Mouse (Mus musculus): ENCODE data around the gene Zfyve1. TPM values are rescaled to one million over a fixed set of nuclear protein-coding genes. Genes with fewer than 3 reads are reported as not detected.
"Not testable (repeated sequence)": the region's sequence is repeated elsewhere in the genome, so short reads cannot be mapped to it uniquely, and the experiment has no call there.

Zfyve1 gene
- polyA plus RNA-seq, 1 experiment from 2014 or later, result 27.0 TPM

DNA sequence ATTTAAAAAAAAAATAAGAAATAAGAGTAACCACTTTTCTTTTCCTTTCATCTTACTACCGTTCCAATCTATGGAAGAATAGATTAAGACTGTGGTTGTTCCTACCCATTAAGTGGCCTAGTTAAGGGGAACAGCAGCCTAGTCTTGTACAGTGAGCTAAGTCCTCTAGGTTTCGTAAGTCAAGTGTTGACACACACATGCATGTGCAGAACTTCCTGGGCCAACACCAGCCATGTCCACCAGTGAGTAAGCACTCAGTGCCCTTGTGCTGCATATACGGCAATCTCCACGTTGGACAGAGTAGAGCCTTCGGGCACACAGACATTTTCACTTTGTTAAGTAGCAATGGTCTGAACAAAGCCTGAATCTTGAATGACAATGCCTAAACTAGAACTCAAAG is 20.2 kb upstream of the Zfyve1 start:
- no peaks in the 10 kb centered on the region for H3K36me3 ChIP-seq
- H3K4me2 ChIP-seq (replicated peaks), result no peak overlapping the region
- ATAC-seq (ENCODE audit: insufficient number of reproducible peaks, insufficient read depth, low FRiP score, low TSS enrichment), result no peak
- H3K4me3 ChIP-seq, result no peak overlapping the region
- H3K9ac ChIP-seq, result no peak overlapping the region
- H3K9me3 ChIP-seq, result no peaks in the 10 kb centered on the region
- H3K27ac ChIP-seq, result no peak overlapping the region
- 96% methylated on average over 5 of the region's 5 CpGs for WGBS
- no peaks in the 10 kb centered on the region for H3K4me1 ChIP-seq
- H3K27me3 ChIP-seq, result no peaks in the 10 kb centered on the region

- H3K4me3 ChIP-seq; H3K36me3 ChIP-seq; H3K4me1 ChIP-seq; H3K9ac ChIP-seq; H3K27me3 ChIP-seq; H3K9me3 ChIP-seq; H3K27ac ChIP-seq; ATAC-seq (ENCODE audit: insufficient number of reproducible peaks, insufficient read depth, low FRiP score, low TSS enrichment); H3K4me2 ChIP-seq (replicated peaks): not testable (repeated sequence)
- WGBS, result 90% methylated on average over 2 of the region's 2 CpGs
Observed at GRCm38 (mm10) chr12:83606411-83606810, 9.4 kb upstream of the Zfyve1 start.

DNA sequence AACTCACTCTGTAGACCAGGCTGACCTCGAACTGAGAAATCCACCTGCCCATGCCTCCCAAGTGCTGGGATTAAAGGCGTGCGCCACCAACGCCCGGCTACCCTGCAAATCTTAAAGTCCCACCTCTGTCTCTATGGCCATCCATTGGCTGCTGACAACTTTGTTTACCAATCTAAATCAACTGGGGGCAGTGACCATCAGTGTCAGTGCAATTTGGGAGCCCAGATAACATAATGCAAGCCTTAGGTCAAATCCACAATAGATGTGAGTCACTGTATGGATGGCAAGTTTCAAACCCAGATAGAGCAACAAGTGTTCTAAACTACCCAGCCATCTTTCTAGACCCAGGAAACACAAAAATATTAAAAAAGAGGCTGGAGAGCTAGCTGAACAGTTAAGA is 5.3 kb upstream of the Zfyve1 start:
- Histone ChIP-seq H3K27ac (no peak overlapping the region), H3K4me2 (replicated peaks) (no peak overlapping the region), H3K27me3 (no peaks in the 10 kb centered on the region), H3K36me3 (no peaks in the 10 kb centered on the region), H3K4me1 (no peaks in the 10 kb centered on the region), H3K9me3 (no peaks in the 10 kb centered on the region), H3K4me3 (no peak overlapping the region), H3K9ac (no peak overlapping the region)
- 82% methylated on average over 5 of the region's 5 CpGs for WGBS
- no peak for ATAC-seq (ENCODE audit: insufficient number of reproducible peaks, insufficient read depth, low FRiP score, low TSS enrichment)

- H3K27me3 ChIP-seq, result no peaks in the 10 kb centered on the region
- 0 out of 2 replicates have a peak, but pooled peaks cover 16% of the 10 kb centered on the region for H3K4me1 ChIP-seq
- H3K9me3 ChIP-seq, result no peaks in the 10 kb centered on the region
- H3K27ac ChIP-seq, result no peak overlapping the region
- no peak overlapping the region for H3K9ac ChIP-seq
- WGBS, result 82% methylated on average over 2 of the region's 2 CpGs
- H3K4me3 ChIP-seq, result no peak overlapping the region
- no peak for ATAC-seq (ENCODE audit: insufficient number of reproducible peaks, insufficient read depth, low FRiP score, low TSS enrichment)
- no peak overlapping the region for H3K4me2 ChIP-seq (replicated peaks)
- peaks cover 17% of the 10 kb centered on the region for H3K36me3 ChIP-seq
Observed at GRCm38 (mm10) chr12:83597881-83598280, 859 bp upstream of the Zfyve1 start.

GRCm38 (mm10) chr12:83596191-83596954 is 649 bp downstream of the Zfyve1 start:
- Histone ChIP-seq H3K27ac (peak overlapping the region; percentile 90), H3K4me2 (replicated peaks) (peak overlapping the region; percentile 61)

GRCm38 (mm10) chr12:83594454-83595040 is 2.5 kb downstream of the Zfyve1 start:
- H3K4me2 ChIP-seq (replicated peaks), result no peak overlapping the region
- ATAC-seq (ENCODE audit: insufficient number of reproducible peaks, insufficient read depth, low FRiP score, low TSS enrichment), result no peak
- no peaks in the 10 kb centered on the region for H3K27me3 ChIP-seq
- no peak overlapping the region for H3K27ac ChIP-seq
- no peak overlapping the region for H3K4me3 ChIP-seq
- 86% methylated on average over 9 of the region's 9 CpGs for WGBS
- 0 out of 2 replicates have a peak, but pooled peaks cover 16% of the 10 kb centered on the region for H3K4me1 ChIP-seq
- H3K36me3 ChIP-seq, result peaks cover 42% of the 10 kb centered on the region
- no peaks in the 10 kb centered on the region for H3K9me3 ChIP-seq
- H3K9ac ChIP-seq, result 0 out of 2 replicates have a peak overlapping the region, but pooled peaks have one; percentile 1

More at GRCm38 (mm10) chr12:83596191-83596954, 649 bp downstream of the Zfyve1 start:
- Histone ChIP-seq H3K9ac (peak overlapping the region; percentile 97), H3K4me1 (0 out of 2 replicates have a peak, but pooled peaks cover 16% of the 10 kb centered on the region), H3K27me3 (no peaks in the 10 kb centered on the region), H3K9me3 (no peaks in the 10 kb centered on the region), H3K36me3 (peaks cover 30% of the 10 kb centered on the region), H3K4me3 (peak overlapping the region; percentile 97)
- 3% methylated on average over 20 of the region's 20 CpGs for WGBS
- ATAC-seq (ENCODE audit: insufficient number of reproducible peaks, insufficient read depth, low FRiP score, low TSS enrichment), result peak; percentile 23

- Histone ChIP-seq H3K9me3 (no peaks in the 10 kb centered on the region), H3K27me3 (no peaks in the 10 kb centered on the region), H3K4me1 (0 out of 2 replicates have a peak, but pooled peaks cover 16% of the 10 kb centered on the region), H3K4me3 (no peak overlapping the region), H3K27ac (no peak overlapping the region), H3K36me3 (peaks cover 57% of the 10 kb centered on the region), H3K9ac (no peak overlapping the region), H3K4me2 (replicated peaks) (no peak overlapping the region)
- no peak for ATAC-seq (ENCODE audit: insufficient number of reproducible peaks, insufficient read depth, low FRiP score, low TSS enrichment)
- WGBS, result 93% methylated on average over 8 of the region's 8 CpGs
Observed at GRCm38 (mm10) chr12:83591754-83592501, 5.1 kb downstream of the Zfyve1 start.

- no peak overlapping the region for H3K4me2 ChIP-seq (replicated peaks)
- no peak overlapping the region for H3K27ac ChIP-seq
- ATAC-seq (ENCODE audit: insufficient number of reproducible peaks, insufficient read depth, low FRiP score, low TSS enrichment), result no peak
- no peaks in the 10 kb centered on the region for H3K9me3 ChIP-seq
- no peak overlapping the region for H3K9ac ChIP-seq
- peaks cover 62% of the 10 kb centered on the region for H3K36me3 ChIP-seq
- 95% methylated on average over 5 of the region's 5 CpGs for WGBS
- H3K4me3 ChIP-seq, result no peak overlapping the region
- no peaks in the 10 kb centered on the region for H3K27me3 ChIP-seq
- no peaks in the 10 kb centered on the region for H3K4me1 ChIP-seq
Observed at GRCm38 (mm10) chr12:83586628-83587027, 10.4 kb downstream of the Zfyve1 start.

GRCm38 (mm10) chr12:83582747-83583146 is 14.3 kb downstream of the Zfyve1 start:
- WGBS, result 61% methylated on average over 4 of the region's 4 CpGs
- Histone ChIP-seq H3K36me3 (peaks cover 34% of the 10 kb centered on the region), H3K4me3 (no peak overlapping the region), H3K9me3 (no peaks in the 10 kb centered on the region), H3K27ac (no peak overlapping the region), H3K9ac (no peak overlapping the region), H3K4me1 (no peaks in the 10 kb centered on the region), H3K4me2 (replicated peaks) (no peak overlapping the region), H3K27me3 (no peaks in the 10 kb centered on the region)
- ATAC-seq (ENCODE audit: insufficient number of reproducible peaks, insufficient read depth, low FRiP score, low TSS enrichment), result no peak

DNA sequence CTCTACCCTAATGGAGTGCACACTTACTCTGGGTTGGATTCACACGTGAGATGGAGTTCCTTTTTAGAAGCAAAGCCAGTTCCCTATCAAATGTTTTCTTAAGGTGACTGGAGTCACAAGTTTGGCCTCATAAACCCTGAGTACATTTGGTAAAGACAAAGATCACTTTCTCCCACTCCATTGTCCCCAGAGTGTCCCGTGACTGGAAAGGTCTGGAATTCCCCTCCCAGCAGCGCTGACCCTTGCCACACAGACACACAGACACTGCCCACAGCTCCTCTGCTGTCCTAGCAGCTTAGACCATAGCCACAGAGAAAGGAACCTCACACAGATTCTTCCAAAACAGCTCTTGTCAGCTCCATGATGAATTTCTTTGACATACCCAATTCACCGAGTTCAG is 14.9 kb downstream of the Zfyve1 start:
- WGBS, result 59% methylated on average over 4 of the region's 4 CpGs
- Histone ChIP-seq H3K4me2 (replicated peaks) (no peak overlapping the region), H3K4me3 (no peak overlapping the region), H3K27ac (no peak overlapping the region), H3K27me3 (no peaks in the 10 kb centered on the region), H3K9ac (no peak overlapping the region), H3K36me3 (peaks cover 33% of the 10 kb centered on the region), H3K9me3 (no peaks in the 10 kb centered on the region), H3K4me1 (no peaks in the 10 kb centered on the region)
- ATAC-seq (ENCODE audit: insufficient number of reproducible peaks, insufficient read depth, low FRiP score, low TSS enrichment), result no peak

GRCm38 (mm10) chr12:83580283-83580682 is 16.7 kb downstream of the Zfyve1 start:
- no peak overlapping the region for H3K9ac ChIP-seq
- H3K27ac ChIP-seq, result no peak overlapping the region
- ATAC-seq (ENCODE audit: insufficient number of reproducible peaks, insufficient read depth, low FRiP score, low TSS enrichment), result no peak
- H3K4me2 ChIP-seq (replicated peaks), result no peak overlapping the region
- H3K27me3 ChIP-seq, result no peaks in the 10 kb centered on the region
- H3K4me3 ChIP-seq, result no peak overlapping the region
- H3K4me1 ChIP-seq, result no peaks in the 10 kb centered on the region
- no peaks in the 10 kb centered on the region for H3K9me3 ChIP-seq
- peaks cover 37% of the 10 kb centered on the region for H3K36me3 ChIP-seq
- 92% methylated on average over 3 of the region's 3 CpGs for WGBS
